Mouse (Mus musculus): ENCODE results near the gene Fzd2. TPM values are rescaled to one million over a fixed set of nuclear protein-coding genes. Genes with fewer than 3 reads are reported as not detected.
A peak's percentile ranks its signal among the peaks of the same experiment; 100 is the strongest.

The Fzd2 gene
- polyA plus RNA-seq, 1 experiment from 2014 or later, result 41.7 TPM

DNA sequence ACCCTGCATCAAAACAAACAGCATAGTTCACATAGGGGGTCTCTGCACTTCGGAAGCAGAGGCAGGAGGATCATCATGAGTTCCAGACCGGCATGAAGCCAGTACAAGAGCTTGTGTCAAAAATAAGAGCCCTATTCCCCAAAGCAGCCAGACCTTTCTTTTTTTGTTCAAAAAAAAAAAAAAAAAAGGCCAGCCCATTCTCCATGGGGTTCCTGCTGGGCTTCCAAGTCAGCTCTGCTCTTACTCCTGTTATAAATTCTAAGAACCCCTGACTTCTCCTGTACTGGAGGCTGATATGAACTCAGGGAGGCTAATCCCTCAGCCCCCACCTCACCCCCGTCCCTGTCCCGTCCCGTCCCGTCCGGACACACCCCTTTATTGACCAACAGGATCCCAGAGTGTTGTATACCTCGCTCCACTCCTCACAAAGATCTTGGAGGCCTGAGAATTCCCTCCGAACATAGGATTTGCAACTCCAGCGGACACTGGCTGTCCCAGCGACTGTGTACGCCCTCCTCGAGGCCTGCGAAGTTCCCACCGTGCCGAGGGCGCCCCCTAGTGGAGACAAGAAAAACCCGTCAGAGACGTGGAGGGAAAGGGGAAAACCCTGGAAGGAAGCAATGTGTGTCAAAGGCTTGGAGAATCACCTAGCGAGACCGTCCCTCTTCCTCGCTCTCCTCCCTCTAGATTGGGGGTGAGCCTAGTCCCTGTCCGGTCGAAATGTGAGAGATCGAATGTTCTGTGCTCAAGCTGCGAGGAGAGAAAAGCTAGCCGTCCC lies 25.7 kb upstream of the Fzd2 start:
- Histone ChIP-seq H3K9ac (ENCODE audit: low read depth, low read length) (peak overlapping the region; percentile 54; the same call in 1 of the 2 replicates), H3K36me3 (ENCODE audit: control insufficient read depth, insufficient read depth, low read length) (no peaks in the 10 kb centered on the region), H3K27ac (ENCODE audit: low read depth, low read length) (peak overlapping the region; percentile 92), H3K27me3 (ENCODE audit: control insufficient read depth, insufficient read depth, low read length) (no peaks in the 10 kb centered on the region), H3K9me3 (ENCODE audit: control insufficient read depth, low read length) (no peaks in the 10 kb centered on the region), H3K4me3 (ENCODE audit: low read length) (peak overlapping the region; percentile 36), H3K4me1 (ENCODE audit: control insufficient read depth, insufficient read depth, low read length) (peaks cover 32% of the 10 kb centered on the region), H3K4me2 (replicated peaks; ENCODE audit: low read depth, low read length) (peak overlapping the region; percentile 48)
- ATAC-seq (ENCODE audit: low FRiP score, low TSS enrichment), result peak; percentile 56
- WGBS, result 8% methylated on average over 26 of the region's 27 CpGs

GRCm38 (mm10) chr11:102579165-102580033 lies 24.8 kb upstream of the Fzd2 start, which contains the start of gene Gm11627:
Gene Gm11627, minus strand, starts transcription at chr11:102579461.
- Histone ChIP-seq H3K27me3 (ENCODE audit: control insufficient read depth, insufficient read depth, low read length) (no peaks in the 10 kb centered on the region), H3K4me1 (ENCODE audit: control insufficient read depth, insufficient read depth, low read length) (peaks cover 32% of the 10 kb centered on the region), H3K4me3 (ENCODE audit: low read length) (peak within 1 kb of the TSS; percentile 36), H3K9me3 (ENCODE audit: control insufficient read depth, low read length) (no peaks in the 10 kb centered on the region), H3K4me2 (replicated peaks; ENCODE audit: low read depth, low read length) (peak within 1 kb of the TSS; percentile 48), H3K36me3 (ENCODE audit: control insufficient read depth, insufficient read depth, low read length) (no peaks in the 10 kb centered on the region), H3K9ac (ENCODE audit: low read depth, low read length) (peak within 1 kb of the TSS; percentile 54; the same call in 1 of the 2 replicates), H3K27ac (ENCODE audit: low read depth, low read length) (peak within 1 kb of the TSS; percentile 92)
- WGBS, result 13% methylated on average over 21 of the region's 23 CpGs
- ATAC-seq (ENCODE audit: low FRiP score, low TSS enrichment), result peak; percentile 45; the same call in 1 of the 2 replicates

GRCm38 (mm10) chr11:102580034-102580330 lies 24.2 kb upstream of the Fzd2 start:
- no peak for ATAC-seq (ENCODE audit: low FRiP score, low TSS enrichment)
- Histone ChIP-seq H3K9me3 (ENCODE audit: control insufficient read depth, low read length) (no peaks in the 10 kb centered on the region), H3K4me3 (ENCODE audit: low read length) (peak overlapping the region; percentile 36; the same call in 1 of the 2 replicates), H3K27me3 (ENCODE audit: control insufficient read depth, insufficient read depth, low read length) (no peaks in the 10 kb centered on the region), H3K9ac (ENCODE audit: low read depth, low read length) (peak overlapping the region; percentile 54; the same call in 1 of the 2 replicates), H3K27ac (ENCODE audit: low read depth, low read length) (peak overlapping the region; percentile 92), H3K4me2 (replicated peaks; ENCODE audit: low read depth, low read length) (peak overlapping the region; percentile 48), H3K36me3 (ENCODE audit: control insufficient read depth, insufficient read depth, low read length) (no peaks in the 10 kb centered on the region), H3K4me1 (ENCODE audit: control insufficient read depth, insufficient read depth, low read length) (peaks cover 32% of the 10 kb centered on the region)
- 63% methylated on average over 3 of the region's 3 CpGs for WGBS

GRCm38 (mm10) chr11:102581281-102582015 lies 22.7 kb upstream of the Fzd2 start:
- Histone ChIP-seq H3K4me3 (ENCODE audit: low read length) (no peak overlapping the region), H3K27ac (ENCODE audit: low read depth, low read length) (peak overlapping the region; percentile 63), H3K36me3 (ENCODE audit: control insufficient read depth, insufficient read depth, low read length) (no peaks in the 10 kb centered on the region), H3K27me3 (ENCODE audit: control insufficient read depth, insufficient read depth, low read length) (no peaks in the 10 kb centered on the region), H3K9ac (ENCODE audit: low read depth, low read length) (no peak overlapping the region), H3K4me1 (ENCODE audit: control insufficient read depth, insufficient read depth, low read length) (peaks cover 32% of the 10 kb centered on the region), H3K4me2 (replicated peaks; ENCODE audit: low read depth, low read length) (no peak overlapping the region), H3K9me3 (ENCODE audit: control insufficient read depth, low read length) (no peaks in the 10 kb centered on the region; the same call in 1 of the 2 replicates)
- no peak for ATAC-seq (ENCODE audit: low FRiP score, low TSS enrichment)
- WGBS, result 31% methylated on average over 11 of the region's 11 CpGs

- no peak for ATAC-seq (ENCODE audit: low FRiP score, low TSS enrichment)
- no peaks in the 10 kb centered on the region for H3K27me3 ChIP-seq (ENCODE audit: control insufficient read depth, insufficient read depth, low read length)
- H3K27ac ChIP-seq (ENCODE audit: low read depth, low read length), result peak overlapping the region; percentile 63
- H3K9me3 ChIP-seq (ENCODE audit: control insufficient read depth, low read length), result peaks cover 3% of the 10 kb centered on the region; the same call in 1 of the 2 replicates
- WGBS, result 27% methylated on average over 13 of the region's 13 CpGs
- no peak overlapping the region for H3K9ac ChIP-seq (ENCODE audit: low read depth, low read length)
- H3K4me1 ChIP-seq (ENCODE audit: control insufficient read depth, insufficient read depth, low read length), result peaks cover 32% of the 10 kb centered on the region
- no peak overlapping the region for H3K4me3 ChIP-seq (ENCODE audit: low read length)
- no peaks in the 10 kb centered on the region for H3K36me3 ChIP-seq (ENCODE audit: control insufficient read depth, insufficient read depth, low read length)
- H3K4me2 ChIP-seq (replicated peaks; ENCODE audit: low read depth, low read length), result no peak overlapping the region; the same call in 1 of the 2 replicates
Observed at GRCm38 (mm10) chr11:102582016-102582610, 22.1 kb upstream of the Fzd2 start.

- Histone ChIP-seq H3K4me1 (ENCODE audit: control insufficient read depth, insufficient read depth, low read length) (peaks cover 32% of the 10 kb centered on the region), H3K4me2 (replicated peaks; ENCODE audit: low read depth, low read length) (no peak overlapping the region), H3K4me3 (ENCODE audit: low read length) (no peak overlapping the region), H3K9ac (ENCODE audit: low read depth, low read length) (no peak overlapping the region; the same call in 1 of the 2 replicates), H3K9me3 (ENCODE audit: control insufficient read depth, low read length) (peaks cover 3% of the 10 kb centered on the region; the same call in 1 of the 2 replicates), H3K27me3 (ENCODE audit: control insufficient read depth, insufficient read depth, low read length) (no peaks in the 10 kb centered on the region), H3K27ac (ENCODE audit: low read depth, low read length) (peak overlapping the region; percentile 63; the same call in 1 of the 2 replicates), H3K36me3 (ENCODE audit: control insufficient read depth, insufficient read depth, low read length) (no peaks in the 10 kb centered on the region)
- no peak for ATAC-seq (ENCODE audit: low FRiP score, low TSS enrichment)
- 7% methylated on average over 5 of the region's 5 CpGs for WGBS
Observed at GRCm38 (mm10) chr11:102582736-102583135, 21.5 kb upstream of the Fzd2 start.

GRCm38 (mm10) chr11:102586445-102587130 lies 17.6 kb upstream of the Fzd2 start:
- WGBS, result 92% methylated on average over 4 of the region's 4 CpGs
- H3K9me3 ChIP-seq (ENCODE audit: control insufficient read depth, low read length), result peaks cover 3% of the 10 kb centered on the region; the same call in 1 of the 2 replicates

DNA sequence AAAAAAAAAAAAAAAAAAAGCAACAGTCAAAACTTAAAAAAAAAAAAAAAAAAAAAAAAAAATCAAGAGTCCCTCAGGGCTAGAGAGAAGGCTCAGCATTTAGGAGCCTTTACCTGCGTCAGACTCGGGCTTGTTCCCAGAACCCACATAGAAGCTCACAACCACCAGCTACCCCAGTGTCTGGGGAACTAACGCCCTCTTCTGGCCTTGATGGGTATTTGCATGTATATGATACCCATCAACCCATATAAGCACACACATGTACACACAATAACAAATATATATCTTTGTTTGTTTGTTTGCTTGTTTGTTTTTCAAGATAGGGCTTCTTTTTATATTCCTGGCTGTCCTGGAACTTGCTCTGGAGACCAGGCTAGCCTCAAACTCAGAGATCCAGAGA lies 16.6 kb upstream of the Fzd2 start:
- no peak for ATAC-seq (ENCODE audit: low FRiP score, low TSS enrichment)
- no peak overlapping the region for H3K9ac ChIP-seq (ENCODE audit: low read depth, low read length)
- 94% methylated on average over 3 of the region's 3 CpGs for WGBS

More at GRCm38 (mm10) chr11:102586445-102587130, 17.6 kb upstream of the Fzd2 start:
- H3K27ac ChIP-seq (ENCODE audit: low read depth, low read length), result no peak overlapping the region
- H3K27me3 ChIP-seq (ENCODE audit: control insufficient read depth, insufficient read depth, low read length), result no peaks in the 10 kb centered on the region
- no peak for ATAC-seq (ENCODE audit: low FRiP score, low TSS enrichment)
- no peak overlapping the region for H3K4me2 ChIP-seq (replicated peaks; ENCODE audit: low read depth, low read length)
- no peaks in the 10 kb centered on the region for H3K36me3 ChIP-seq (ENCODE audit: control insufficient read depth, insufficient read depth, low read length)
- peaks cover 15% of the 10 kb centered on the region for H3K4me1 ChIP-seq (ENCODE audit: control insufficient read depth, insufficient read depth, low read length)
- no peak overlapping the region for H3K9ac ChIP-seq (ENCODE audit: low read depth, low read length)
- no peak overlapping the region for H3K4me3 ChIP-seq (ENCODE audit: low read length)

More for the DNA sequence above, 16.6 kb upstream of the Fzd2 start:
- Histone ChIP-seq H3K4me3 (ENCODE audit: low read length) (no peak overlapping the region), H3K4me2 (replicated peaks; ENCODE audit: low read depth, low read length) (no peak overlapping the region), H3K9me3 (ENCODE audit: control insufficient read depth, low read length) (peaks cover 3% of the 10 kb centered on the region; the same call in 1 of the 2 replicates), H3K36me3 (ENCODE audit: control insufficient read depth, insufficient read depth, low read length) (no peaks in the 10 kb centered on the region), H3K27ac (ENCODE audit: low read depth, low read length) (no peak overlapping the region), H3K4me1 (ENCODE audit: control insufficient read depth, insufficient read depth, low read length) (peaks cover 5% of the 10 kb centered on the region), H3K27me3 (ENCODE audit: control insufficient read depth, insufficient read depth, low read length) (no peaks in the 10 kb centered on the region)

All from kidney, embryonic 14.5 days (tissue).